Mouse (Mus musculus): ENCODE results near the gene Grik5. TPM values are rescaled to one million over a fixed set of nuclear protein-coding genes. Genes with fewer than 3 reads are reported as not detected.
A peak's percentile ranks its signal among the peaks of the same experiment; 100 is the strongest.
"Not testable (repeated sequence)": the region's sequence is repeated elsewhere in the genome, so short reads cannot be mapped to it uniquely, and the experiment has no call there.

Grik5 gene
- polyA plus RNA-seq, 1 experiment from 2014 or later, result 3.4 TPM

DNA sequence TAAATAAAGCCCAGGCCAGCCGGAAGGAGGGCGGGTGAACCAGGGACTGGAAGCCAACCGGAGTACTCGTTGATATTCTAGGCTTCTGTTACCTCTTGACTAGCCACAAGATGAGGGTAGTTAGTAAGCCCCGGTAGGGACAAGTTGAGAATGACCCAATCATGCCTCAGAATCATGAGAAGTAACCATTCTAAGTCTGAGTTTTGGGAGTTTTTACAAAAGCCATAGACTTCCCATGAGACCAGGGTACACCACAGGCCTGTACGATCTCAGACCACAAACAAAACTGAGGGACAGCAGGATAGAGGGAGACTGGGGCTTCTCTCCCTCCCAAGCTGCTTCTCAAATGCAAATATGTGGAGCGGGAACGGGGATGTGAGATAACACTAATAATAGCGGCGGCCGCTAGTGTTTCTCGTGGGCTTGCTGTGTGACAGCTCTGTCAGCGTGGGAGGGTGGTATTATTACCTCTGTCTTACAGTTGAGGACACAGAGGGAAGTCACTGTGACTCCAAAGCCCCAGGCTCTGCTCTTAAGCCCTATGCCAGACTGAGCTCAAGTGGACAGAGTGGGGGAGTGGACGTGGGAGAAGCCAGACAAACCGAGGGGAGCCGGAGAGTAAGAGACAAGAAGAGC, 22.7 kb downstream of the Grik5 start:
- no peak overlapping the region for H3K4me3 ChIP-seq (replicated peaks; ENCODE audit: low read depth, low read length)
- H3K4me1 ChIP-seq (replicated peaks; ENCODE audit: insufficient read depth, low read length), result no peaks in the 10 kb centered on the region
- ATAC-seq (replicated peaks; ENCODE audit: low FRiP score, low read depth) (no peak), DNase-seq (ENCODE audit: low spot score) (peak; percentile 32)
- no peak overlapping the region for H3K27ac ChIP-seq
- 59% methylated on average over 16 of the region's 16 CpGs for WGBS
- no peaks in the 10 kb centered on the region for H3K27me3 ChIP-seq (ENCODE audit: insufficient read depth, low read length)
- H3K9ac ChIP-seq (ENCODE audit: low read depth, low read length), result peak overlapping the region; percentile 8; the same call in 1 of the 2 replicates
- no peaks in the 10 kb centered on the region for H3K9me3 ChIP-seq (replicated peaks; ENCODE audit: low read length)
- peaks cover 25% of the 10 kb centered on the region; the same call in 1 of the 2 replicates for H3K36me3 ChIP-seq (ENCODE audit: insufficient read depth, low read length)
- TF ChIP-seq CTCF (IDR thresholded peaks at IDR 0.05; ENCODE audit: low read depth), result no peak
- no peak overlapping the region for H3K4me2 ChIP-seq (ENCODE audit: low read length)

DNA sequence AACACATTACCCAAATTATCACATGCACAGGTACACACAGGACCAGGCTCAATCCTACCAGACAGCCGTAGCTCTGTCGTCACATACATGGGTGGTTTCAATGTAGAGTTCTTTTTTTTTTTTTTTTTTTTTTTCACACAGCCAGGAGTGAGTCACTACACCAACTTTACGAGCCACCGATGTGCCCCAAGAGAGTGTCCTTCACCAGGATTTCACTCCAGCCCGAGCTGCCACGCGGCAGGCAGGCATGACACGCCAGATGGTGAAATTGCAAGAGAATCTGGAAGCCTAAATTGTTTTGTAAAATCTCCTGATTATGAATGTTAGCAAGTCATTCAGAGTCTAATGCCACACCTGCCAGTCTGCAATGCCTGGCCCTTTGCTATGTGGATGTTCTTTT, 24.8 kb downstream of the Grik5 start:
- ATAC-seq (replicated peaks; ENCODE audit: low FRiP score, low read depth), result no peak
- H3K4me3 ChIP-seq (replicated peaks; ENCODE audit: low read depth, low read length), result no peak overlapping the region
- H3K4me1 ChIP-seq (replicated peaks; ENCODE audit: insufficient read depth, low read length), result no peaks in the 10 kb centered on the region
- no peak overlapping the region for H3K9ac ChIP-seq (ENCODE audit: low read depth, low read length)
- H3K36me3 ChIP-seq (ENCODE audit: insufficient read depth, low read length), result peaks cover 35% of the 10 kb centered on the region; the same call in 1 of the 2 replicates
- DNase-seq (ENCODE audit: low spot score), result no peak
- WGBS, result 88% methylated on average over 8 of the region's 8 CpGs
- no peak overlapping the region for H3K4me2 ChIP-seq (ENCODE audit: low read length)
- TF ChIP-seq CTCF (IDR thresholded peaks at IDR 0.05; ENCODE audit: low read depth), result no peak
- H3K27me3 ChIP-seq (ENCODE audit: insufficient read depth, low read length), result no peaks in the 10 kb centered on the region
- H3K27ac ChIP-seq, result no peak overlapping the region
- H3K9me3 ChIP-seq (replicated peaks; ENCODE audit: low read length), result no peaks in the 10 kb centered on the region

DNA sequence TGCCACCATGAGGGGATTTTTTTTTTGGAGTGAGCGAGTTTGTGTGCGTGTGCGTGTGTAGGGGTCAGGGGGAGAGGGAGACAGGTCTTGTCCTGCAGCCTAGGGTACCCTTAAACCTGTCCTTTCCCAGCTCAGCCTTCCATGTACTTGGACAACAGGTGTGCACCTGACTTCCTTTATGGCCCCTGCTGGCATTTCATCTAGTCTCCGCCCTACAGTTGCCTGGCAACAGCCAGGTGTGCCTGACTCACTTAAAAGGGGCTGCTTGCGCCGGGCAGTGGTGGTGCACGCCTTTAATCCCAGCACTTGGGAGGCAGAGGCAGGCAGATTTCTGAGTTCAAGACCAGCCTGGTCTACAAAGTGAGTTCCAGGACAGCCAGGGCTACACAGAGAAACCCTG, 27.5 kb downstream of the Grik5 start:
- ATAC-seq (replicated peaks; ENCODE audit: low FRiP score, low read depth), result not testable (repeated sequence)
- WGBS, result 83% methylated on average over 7 of the region's 7 CpGs

DNA sequence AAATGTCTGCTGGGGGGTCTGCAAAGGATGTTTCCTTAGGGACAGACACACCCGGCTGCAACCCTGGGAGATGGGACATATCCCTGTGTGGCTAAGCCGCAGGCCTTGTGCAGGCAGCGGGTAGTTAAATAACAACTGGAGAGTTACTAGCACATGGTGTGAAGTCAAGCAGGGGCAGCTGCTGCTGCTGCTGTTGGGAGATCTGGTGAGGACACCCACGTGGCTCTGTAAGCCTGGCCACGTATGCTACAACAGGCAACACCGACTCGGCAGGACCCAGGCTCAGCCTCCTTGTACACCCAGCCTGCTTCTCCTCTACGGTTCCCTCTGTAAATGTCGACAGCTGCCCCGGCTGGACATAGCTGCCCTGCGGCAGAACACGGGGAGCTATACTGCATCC, 30.2 kb downstream of the Grik5 start:
- H3K27me3 ChIP-seq (ENCODE audit: insufficient read depth, low read length), result no peaks in the 10 kb centered on the region
- no peak overlapping the region for H3K27ac ChIP-seq
- no peak overlapping the region for H3K4me2 ChIP-seq (ENCODE audit: low read length)
- TF ChIP-seq CTCF (IDR thresholded peaks at IDR 0.05; ENCODE audit: low read depth), result no peak
- H3K36me3 ChIP-seq (ENCODE audit: insufficient read depth, low read length), result peaks cover 26% of the 10 kb centered on the region
- H3K4me3 ChIP-seq (replicated peaks; ENCODE audit: low read depth, low read length), result no peak overlapping the region
- WGBS, result 88% methylated on average over 12 of the region's 12 CpGs
- no peaks in the 10 kb centered on the region for H3K4me1 ChIP-seq (replicated peaks; ENCODE audit: insufficient read depth, low read length)
- no peaks in the 10 kb centered on the region for H3K9me3 ChIP-seq (replicated peaks; ENCODE audit: low read length)
- ATAC-seq (replicated peaks; ENCODE audit: low FRiP score, low read depth) (no peak), DNase-seq (ENCODE audit: low spot score) (no peak)
- H3K9ac ChIP-seq (ENCODE audit: low read depth, low read length), result no peak overlapping the region

More for the DNA sequence above, 27.5 kb downstream of the Grik5 start:
- not testable (repeated sequence) for H3K4me1 ChIP-seq (replicated peaks; ENCODE audit: insufficient read depth, low read length); H3K27ac ChIP-seq; H3K27me3 ChIP-seq (ENCODE audit: insufficient read depth, low read length); DNase-seq (ENCODE audit: low spot score); H3K9ac ChIP-seq (ENCODE audit: low read depth, low read length); H3K9me3 ChIP-seq (replicated peaks; ENCODE audit: low read length); H3K4me3 ChIP-seq (replicated peaks; ENCODE audit: low read depth, low read length); H3K4me2 ChIP-seq (ENCODE audit: low read length)
- H3K36me3 ChIP-seq (ENCODE audit: insufficient read depth, low read length), result peaks cover 35% of the 10 kb centered on the region

DNA sequence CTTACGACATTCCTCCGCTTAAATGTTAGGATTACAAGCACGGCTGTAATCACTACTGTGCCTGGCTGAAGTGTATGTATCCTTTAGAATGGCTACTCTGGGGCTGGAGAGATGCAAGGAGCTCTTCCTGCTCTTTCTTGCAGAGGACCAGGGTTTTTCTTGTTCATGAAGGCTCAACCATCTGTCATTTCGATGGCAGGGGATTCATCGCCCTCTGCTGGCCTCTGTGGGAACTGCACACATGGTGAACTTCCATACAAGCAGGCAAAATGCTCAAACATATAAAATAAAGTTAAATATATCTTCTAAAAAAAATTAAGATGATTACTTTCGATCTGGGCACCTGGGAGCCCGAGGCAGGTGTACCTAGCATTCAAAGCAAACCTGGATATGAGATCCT, 36.2 kb downstream of the Grik5 start:
- no peaks in the 10 kb centered on the region; the same call in 1 of the 2 replicates for H3K36me3 ChIP-seq (ENCODE audit: insufficient read depth, low read length)
- peak; percentile 87 for TF ChIP-seq CTCF (IDR thresholded peaks at IDR 0.05; ENCODE audit: low read depth)
- no peak overlapping the region for H3K4me2 ChIP-seq (ENCODE audit: low read length)
- H3K4me3 ChIP-seq (replicated peaks; ENCODE audit: low read depth, low read length), result no peak overlapping the region
- no peaks in the 10 kb centered on the region for H3K4me1 ChIP-seq (replicated peaks; ENCODE audit: insufficient read depth, low read length)
- WGBS, result 57% methylated on average over 7 of the region's 7 CpGs
- H3K9me3 ChIP-seq (replicated peaks; ENCODE audit: low read length), result no peaks in the 10 kb centered on the region
- no peaks in the 10 kb centered on the region for H3K27me3 ChIP-seq (ENCODE audit: insufficient read depth, low read length)
- H3K9ac ChIP-seq (ENCODE audit: low read depth, low read length), result no peak overlapping the region
- ATAC-seq (replicated peaks; ENCODE audit: low FRiP score, low read depth), result no peak
- DNase-seq (ENCODE audit: low spot score), result peak; percentile 65
- no peak overlapping the region for H3K27ac ChIP-seq

DNA sequence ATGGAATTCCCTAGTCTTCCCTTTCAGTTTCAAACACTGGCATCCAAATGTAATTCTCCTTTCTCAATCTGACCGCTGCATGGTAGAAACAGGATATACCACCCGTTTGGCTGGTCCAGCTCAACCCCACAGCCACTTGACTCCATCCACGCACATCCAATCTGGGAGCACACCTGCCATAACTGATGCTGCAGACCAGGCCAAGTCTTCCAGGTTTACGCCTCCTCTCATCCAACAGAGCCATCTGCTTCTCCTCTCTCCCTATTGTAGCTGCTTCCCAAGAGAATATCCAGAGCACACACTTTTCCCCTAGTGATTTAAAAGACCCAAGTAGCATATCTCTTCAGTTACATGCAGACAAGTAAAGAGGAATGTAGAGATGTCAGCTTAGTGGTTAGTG, 37.4 kb downstream of the Grik5 start:
- no peak overlapping the region for H3K27ac ChIP-seq
- ATAC-seq (replicated peaks; ENCODE audit: low FRiP score, low read depth), result no peak
- no peak for TF ChIP-seq CTCF (IDR thresholded peaks at IDR 0.05; ENCODE audit: low read depth)
- no peaks in the 10 kb centered on the region for H3K27me3 ChIP-seq (ENCODE audit: insufficient read depth, low read length)
- no peaks in the 10 kb centered on the region for H3K36me3 ChIP-seq (ENCODE audit: insufficient read depth, low read length)
- 90% methylated on average over 4 of the region's 4 CpGs for WGBS
- no peaks in the 10 kb centered on the region for H3K4me1 ChIP-seq (replicated peaks; ENCODE audit: insufficient read depth, low read length)
- DNase-seq (ENCODE audit: low spot score), result no peak
- no peak overlapping the region for H3K4me3 ChIP-seq (replicated peaks; ENCODE audit: low read depth, low read length)
- no peak overlapping the region for H3K4me2 ChIP-seq (ENCODE audit: low read length)
- no peaks in the 10 kb centered on the region for H3K9me3 ChIP-seq (replicated peaks; ENCODE audit: low read length)
- no peak overlapping the region for H3K9ac ChIP-seq (ENCODE audit: low read depth, low read length)

DNA sequence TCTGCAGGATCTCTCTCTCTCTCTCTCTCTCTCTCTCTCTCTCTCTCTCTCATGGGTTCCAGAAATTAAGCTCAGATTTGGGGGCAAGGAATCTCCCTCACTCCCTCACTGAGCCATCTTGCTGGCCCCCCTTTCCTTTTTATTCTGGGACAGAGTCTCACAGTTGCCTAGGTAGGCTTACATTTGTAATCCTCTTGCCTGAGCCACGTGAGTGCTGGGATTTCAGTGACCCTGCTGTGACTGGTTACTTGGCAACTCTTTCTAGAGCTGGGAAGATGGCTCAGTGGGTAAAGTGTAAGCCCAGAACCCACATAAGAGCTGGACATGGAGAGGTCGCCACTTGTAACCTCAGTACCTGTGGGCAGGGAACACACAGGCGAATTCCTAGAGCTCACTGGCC, 40.6 kb downstream of the Grik5 start:
- ATAC-seq (replicated peaks; ENCODE audit: low FRiP score, low read depth) (no peak), DNase-seq (ENCODE audit: low spot score) (no peak)
- no peak overlapping the region for H3K4me2 ChIP-seq (ENCODE audit: low read length)
- no peaks in the 10 kb centered on the region for H3K9me3 ChIP-seq (replicated peaks; ENCODE audit: low read length)
- no peaks in the 10 kb centered on the region for H3K27me3 ChIP-seq (ENCODE audit: insufficient read depth, low read length)
- no peak overlapping the region for H3K9ac ChIP-seq (ENCODE audit: low read depth, low read length)
- TF ChIP-seq CTCF (IDR thresholded peaks at IDR 0.05; ENCODE audit: low read depth), result no peak
- H3K36me3 ChIP-seq (ENCODE audit: insufficient read depth, low read length), result 0 out of 2 replicates have a peak, but pooled peaks cover 5% of the 10 kb centered on the region
- no peak overlapping the region for H3K27ac ChIP-seq
- H3K4me3 ChIP-seq (replicated peaks; ENCODE audit: low read depth, low read length), result no peak overlapping the region
- no peaks in the 10 kb centered on the region for H3K4me1 ChIP-seq (replicated peaks; ENCODE audit: insufficient read depth, low read length)
- WGBS, result 79% methylated on average over 3 of the region's 3 CpGs
